Mouse (Mus musculus) erythroblast, embryonic 14.5 days (primary cell): ENCODE results near the gene Luzp2. TPM values are rescaled to one million over a fixed set of nuclear protein-coding genes. Genes with fewer than 3 reads are reported as not detected.
"Not testable (repeated sequence)": the region's sequence is repeated elsewhere in the genome, so short reads cannot be mapped to it uniquely, and the experiment has no call there.

Experiments used
- H3K27me3 ChIP-seq: 2 replicates; pipeline ENCODE4 v1.6.1; 2012; ENCODE audit warnings: inconsistent platforms; ENCODE audit not compliant: control insufficient read depth
- H3K36me3 ChIP-seq: 2 replicates; pipeline ENCODE4 v1.6.1; 2012; ENCODE audit warnings: mild to moderate bottlenecking, inconsistent platforms; ENCODE audit not compliant: control insufficient read depth
- H3K4me1 ChIP-seq: 2 replicates; pipeline ENCODE4 v1.6.1; 2012; ENCODE audit warnings: inconsistent platforms; ENCODE audit not compliant: control insufficient read depth
- H3K4me3 ChIP-seq: replicated peaks from 2 replicates; pipeline ENCODE3; 2012; ENCODE audit warnings: moderate library complexity, mild to moderate bottlenecking, inconsistent platforms
- H3K9me3 ChIP-seq: 2 replicates; pipeline ENCODE4 v1.6.1; 2012; ENCODE audit warnings: low read length, inconsistent platforms, mixed read lengths; ENCODE audit not compliant: control insufficient read depth
- GATA1 ChIP-seq: IDR thresholded peaks from 2 replicates; pipeline ENCODE4 v1.6.1; 2012; ENCODE audit warnings: low read length, inconsistent platforms, mixed read lengths
- TAL1 ChIP-seq: IDR thresholded peaks from 3 replicates; pipeline ENCODE4 v1.6.1; 2012; ENCODE audit warnings: low read length, inconsistent platforms, mixed read lengths
- polyA plus RNA-seq: library from polyadenylated mRNA; stranded (reverse); fragments of >175 nt; gene quantifications from 2 replicates; pipeline ENCODE4 v1.2.3, GENCODE M21; 2012

Luzp2 gene
- polyA plus RNA-seq, 1 experiment, result not detected

DNA sequence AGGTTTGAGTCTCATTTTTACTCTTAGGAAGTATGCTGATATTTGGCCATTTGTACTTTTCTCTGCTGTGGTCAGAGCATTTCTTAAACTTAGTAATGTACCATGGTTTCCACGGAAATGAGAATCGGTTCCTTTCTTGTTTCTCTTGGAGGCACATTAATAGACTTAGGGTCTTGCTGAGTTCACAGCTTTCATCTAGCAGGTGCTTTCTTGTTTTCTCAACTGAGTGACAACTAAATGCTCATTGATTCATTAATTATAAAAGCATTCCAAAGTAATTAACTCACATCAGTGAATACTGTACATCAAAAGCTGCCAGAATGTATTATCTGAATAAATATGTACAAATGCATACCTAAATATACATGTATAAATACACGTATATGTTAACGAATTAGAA lies 127.4 kb downstream of the Luzp2 start:
- H3K4me3 ChIP-seq, result no peak overlapping the region
- H3K4me1 ChIP-seq, result no peaks in the 10 kb centered on the region
- H3K9me3 ChIP-seq, result no peaks in the 10 kb centered on the region
- H3K27me3 ChIP-seq, result no peaks in the 10 kb centered on the region
- no peak for TF ChIP-seq GATA1
- no peak for TF ChIP-seq TAL1
- H3K36me3 ChIP-seq, result no peaks in the 10 kb centered on the region

DNA sequence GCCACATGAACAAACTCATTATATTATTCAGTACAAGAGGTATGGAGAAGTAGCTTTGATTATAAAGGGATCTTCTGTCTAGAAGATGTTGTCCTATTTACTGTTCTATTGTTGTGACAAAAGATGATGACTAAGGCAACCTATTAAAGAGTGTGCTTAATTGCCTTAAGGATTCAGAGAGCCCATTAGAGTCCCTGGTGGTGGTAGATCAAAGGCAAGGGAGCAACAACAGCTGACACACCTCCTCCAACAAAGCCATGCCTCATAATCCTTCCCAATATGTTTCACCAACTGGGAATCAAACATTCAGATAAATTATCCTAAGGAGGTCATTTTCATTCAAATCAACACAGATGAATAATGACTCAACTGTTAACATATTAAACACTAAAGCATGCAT lies 142.1 kb downstream of the Luzp2 start:
- Histone ChIP-seq H3K4me3 (no peak overlapping the region), H3K27me3 (no peaks in the 10 kb centered on the region), H3K4me1 (no peaks in the 10 kb centered on the region), H3K36me3 (no peaks in the 10 kb centered on the region), H3K9me3 (peaks cover 5% of the 10 kb centered on the region)
- TF ChIP-seq TAL1 (no peak), GATA1 (no peak)

DNA sequence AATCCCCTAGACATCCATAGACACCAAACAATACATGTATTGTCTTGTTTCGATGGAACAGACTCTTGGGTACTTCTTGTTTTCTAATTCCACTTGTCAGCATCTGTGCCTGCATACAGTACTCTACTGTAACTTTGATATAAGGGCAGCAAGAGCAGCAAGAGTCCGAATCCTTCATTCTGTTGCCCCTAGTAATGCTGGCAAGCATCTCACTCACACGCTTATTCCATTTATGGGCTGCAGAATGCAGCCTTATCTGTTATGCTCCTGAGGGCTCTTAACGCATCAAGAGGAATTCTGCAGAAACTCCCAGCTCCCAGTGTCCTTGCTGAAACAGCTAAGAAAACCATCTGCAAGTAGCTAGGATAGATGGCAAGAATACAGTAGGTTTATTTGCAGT lies 145.3 kb downstream of the Luzp2 start:
- Histone ChIP-seq H3K27me3 (no peaks in the 10 kb centered on the region), H3K9me3 (no peaks in the 10 kb centered on the region), H3K4me1 (no peaks in the 10 kb centered on the region), H3K36me3 (no peaks in the 10 kb centered on the region), H3K4me3 (no peak overlapping the region)
- TF ChIP-seq GATA1, result no peak
- no peak for TF ChIP-seq TAL1

DNA sequence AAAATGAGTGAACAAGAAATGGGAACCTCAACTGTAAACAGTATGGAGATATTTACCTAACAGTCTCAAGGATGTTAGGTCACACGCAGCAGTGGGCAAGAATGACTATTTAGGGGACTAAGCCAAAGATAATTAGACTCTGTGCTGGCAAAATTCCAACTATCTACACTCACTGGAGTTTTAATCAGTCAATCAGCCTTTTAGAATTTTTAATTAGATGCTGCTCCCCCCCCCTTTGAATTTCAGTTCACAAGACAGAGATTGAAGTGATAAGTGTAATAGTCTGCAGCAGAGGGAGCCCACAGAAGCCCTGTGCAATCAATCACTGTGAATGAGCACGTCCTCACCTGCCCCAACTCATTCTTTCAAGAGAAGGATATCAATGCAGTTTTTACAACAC lies 165.1 kb downstream of the Luzp2 start:
- H3K4me1 ChIP-seq, result no peaks in the 10 kb centered on the region
- no peaks in the 10 kb centered on the region for H3K9me3 ChIP-seq
- H3K27me3 ChIP-seq, result no peaks in the 10 kb centered on the region
- no peaks in the 10 kb centered on the region for H3K36me3 ChIP-seq
- TF ChIP-seq GATA1 (no peak), TAL1 (no peak)
- no peak overlapping the region for H3K4me3 ChIP-seq

- Histone ChIP-seq H3K4me3 (no peak overlapping the region), H3K4me1 (no peaks in the 10 kb centered on the region), H3K27me3 (no peaks in the 10 kb centered on the region), H3K36me3 (no peaks in the 10 kb centered on the region), H3K9me3 (no peaks in the 10 kb centered on the region)
- TF ChIP-seq TAL1, result no peak
Measured at GRCm38 (mm10) chr7:55009173-55009771, 174.0 kb downstream of the Luzp2 start.

- H3K4me3 ChIP-seq, H3K27me3 ChIP-seq, H3K9me3 ChIP-seq, H3K4me1 ChIP-seq, H3K36me3 ChIP-seq: not testable (repeated sequence)
Measured at GRCm38 (mm10) chr7:55133850-55134249, 298.6 kb downstream of the Luzp2 start.

DNA sequence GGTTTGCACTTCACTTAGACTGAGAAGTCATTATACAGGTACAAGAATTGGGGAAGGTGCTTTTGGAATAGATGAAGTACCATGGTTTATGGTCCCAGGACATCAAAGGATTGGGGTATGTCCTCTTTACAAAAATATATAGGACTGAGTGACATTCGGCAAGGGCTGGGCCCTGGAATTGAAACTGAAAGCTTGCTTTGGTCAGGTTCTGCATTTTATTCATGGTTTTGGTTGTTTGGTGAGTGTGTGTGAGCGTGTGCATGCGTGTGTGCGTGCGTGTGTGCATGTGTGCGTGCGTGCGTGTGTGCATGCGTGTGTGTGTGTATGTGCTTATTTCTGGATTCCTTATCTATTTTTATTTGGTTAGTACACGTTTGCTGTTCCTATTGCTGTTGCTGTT lies 353.6 kb downstream of the Luzp2 start:
- no peaks in the 10 kb centered on the region for H3K36me3 ChIP-seq
- no peaks in the 10 kb centered on the region for H3K9me3 ChIP-seq
- H3K4me3 ChIP-seq, result no peak overlapping the region
- TF ChIP-seq TAL1 (no peak), GATA1 (no peak)
- H3K4me1 ChIP-seq, result no peaks in the 10 kb centered on the region
- no peaks in the 10 kb centered on the region for H3K27me3 ChIP-seq

GRCm38 (mm10) chr7:55189496-55189895 lies 354.2 kb downstream of the Luzp2 start:
- TF ChIP-seq TAL1, result no peak

DNA sequence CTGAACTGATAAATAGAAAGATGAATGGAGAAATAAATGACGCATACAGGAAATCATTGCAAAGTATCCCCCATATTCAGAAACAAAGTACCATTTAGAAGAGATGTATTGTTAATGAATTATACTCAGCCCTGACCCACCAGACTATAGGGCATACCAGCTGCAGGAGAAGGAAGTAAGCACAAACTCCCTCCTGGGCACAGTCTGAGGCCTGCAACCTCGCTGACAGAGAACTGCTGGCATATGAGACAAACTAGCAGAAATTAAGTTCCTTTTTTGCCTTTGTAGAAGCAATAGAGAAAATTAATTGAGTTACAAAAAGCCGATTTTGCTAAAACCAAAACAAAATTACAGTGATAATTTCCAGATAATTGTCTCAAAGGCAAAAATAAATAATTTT lies 355.4 kb downstream of the Luzp2 start:
- no peak overlapping the region for H3K4me3 ChIP-seq
- TF ChIP-seq TAL1 (no peak), GATA1 (no peak)
- no peaks in the 10 kb centered on the region for H3K4me1 ChIP-seq
- no peaks in the 10 kb centered on the region for H3K27me3 ChIP-seq
- H3K36me3 ChIP-seq, result no peaks in the 10 kb centered on the region
- H3K9me3 ChIP-seq, result no peaks in the 10 kb centered on the region

More at GRCm38 (mm10) chr7:55189496-55189895, 354.2 kb downstream of the Luzp2 start:
- Histone ChIP-seq H3K27me3 (no peaks in the 10 kb centered on the region), H3K36me3 (no peaks in the 10 kb centered on the region), H3K4me3 (no peak overlapping the region), H3K9me3 (no peaks in the 10 kb centered on the region), H3K4me1 (no peaks in the 10 kb centered on the region)

DNA sequence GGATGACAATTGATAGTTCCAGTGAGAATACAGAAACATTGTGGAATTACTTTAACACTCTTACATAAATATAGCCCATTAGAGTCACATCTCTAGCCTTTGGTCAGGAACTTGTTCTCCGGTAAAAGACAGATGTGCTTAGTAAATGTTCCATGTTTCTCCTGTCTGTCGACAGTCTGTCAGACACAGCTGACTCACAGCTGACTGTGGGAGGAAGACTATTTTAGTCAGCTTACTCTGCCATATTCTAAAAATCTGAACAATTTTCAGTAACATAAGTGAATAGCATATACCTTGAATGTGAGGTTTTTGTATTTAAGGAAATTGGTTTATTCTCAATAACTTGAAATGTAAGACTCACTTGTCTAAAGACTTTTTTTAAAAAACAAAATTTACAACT lies 363.5 kb downstream of the Luzp2 start:
- TF ChIP-seq TAL1 (no peak), GATA1 (no peak)
- Histone ChIP-seq H3K36me3 (no peaks in the 10 kb centered on the region), H3K9me3 (no peaks in the 10 kb centered on the region), H3K4me3 (no peak overlapping the region), H3K27me3 (no peaks in the 10 kb centered on the region), H3K4me1 (no peaks in the 10 kb centered on the region)
